Mouse (Mus musculus): ENCODE measurements around the gene Abtb1. TPM values are rescaled to one million over a fixed set of nuclear protein-coding genes. Genes with fewer than 3 reads are reported as not detected.

The Abtb1 gene
- polyA plus RNA-seq, 1 experiment from 2014 or later, result 19.3 TPM

- peaks cover 8% of the 10 kb centered on the region for H3K4me1 ChIP-seq (ENCODE audit: control insufficient read depth, insufficient read depth, low read length)
- H3K4me3 ChIP-seq (ENCODE audit: low read depth, low read length), result no peak overlapping the region
- no peak overlapping the region for H3K4me2 ChIP-seq (ENCODE audit: low read depth, severe bottlenecking)
- WGBS, result 46% methylated on average over 5 of the region's 7 CpGs
- H3K27ac ChIP-seq (replicated peaks; ENCODE audit: low read depth, low read length), result no peak overlapping the region
- H3K9me3 ChIP-seq (ENCODE audit: control insufficient read depth, low read length), result no peaks in the 10 kb centered on the region
- DNase-seq (ENCODE audit: low spot score), result no peak
- H3K36me3 ChIP-seq (ENCODE audit: control insufficient read depth, insufficient read depth, low read length), result no peaks in the 10 kb centered on the region
- ATAC-seq (ENCODE audit: insufficient number of reproducible peaks, low FRiP score, low TSS enrichment, low read depth), result no peak
- no peaks in the 10 kb centered on the region for H3K27me3 ChIP-seq (ENCODE audit: control insufficient read depth, insufficient read depth, low read length)
- H3K9ac ChIP-seq (ENCODE audit: low read length), result no peak overlapping the region
Measured at GRCm38 (mm10) chr6:88811396-88811795, 30.4 kb downstream of the Abtb1 start.

- Histone ChIP-seq H3K9me3 (ENCODE audit: control insufficient read depth, low read length) (no peaks in the 10 kb centered on the region), H3K27me3 (ENCODE audit: control insufficient read depth, insufficient read depth, low read length) (no peaks in the 10 kb centered on the region), H3K4me2 (ENCODE audit: low read depth, severe bottlenecking) (no peak overlapping the region), H3K36me3 (ENCODE audit: control insufficient read depth, insufficient read depth, low read length) (no peaks in the 10 kb centered on the region), H3K27ac (replicated peaks; ENCODE audit: low read depth, low read length) (no peak overlapping the region), H3K9ac (ENCODE audit: low read length) (no peak overlapping the region), H3K4me3 (ENCODE audit: low read depth, low read length) (no peak overlapping the region), H3K4me1 (ENCODE audit: control insufficient read depth, insufficient read depth, low read length) (peaks cover 8% of the 10 kb centered on the region)
- no peak for DNase-seq (ENCODE audit: low spot score)
- 36% methylated on average over 3 of the region's 3 CpGs for WGBS
- no peak for ATAC-seq (ENCODE audit: insufficient number of reproducible peaks, low FRiP score, low TSS enrichment, low read depth)
Measured at GRCm38 (mm10) chr6:88810291-88810690, 31.5 kb downstream of the Abtb1 start.

GRCm38 (mm10) chr6:88809091-88810037, 32.4 kb downstream of the Abtb1 start:
- no peak overlapping the region for H3K9ac ChIP-seq (ENCODE audit: low read length)
- H3K9me3 ChIP-seq (ENCODE audit: control insufficient read depth, low read length), result no peaks in the 10 kb centered on the region
- ATAC-seq (ENCODE audit: insufficient number of reproducible peaks, low FRiP score, low TSS enrichment, low read depth) (no peak), DNase-seq (ENCODE audit: low spot score) (no peak)
- 68% methylated on average over 23 of the region's 23 CpGs for WGBS
- H3K27ac ChIP-seq (replicated peaks; ENCODE audit: low read depth, low read length), result no peak overlapping the region
- peaks cover 8% of the 10 kb centered on the region for H3K4me1 ChIP-seq (ENCODE audit: control insufficient read depth, insufficient read depth, low read length)
- no peak overlapping the region for H3K4me3 ChIP-seq (ENCODE audit: low read depth, low read length)
- H3K27me3 ChIP-seq (ENCODE audit: control insufficient read depth, insufficient read depth, low read length), result no peaks in the 10 kb centered on the region
- no peaks in the 10 kb centered on the region for H3K36me3 ChIP-seq (ENCODE audit: control insufficient read depth, insufficient read depth, low read length)
- no peak overlapping the region for H3K4me2 ChIP-seq (ENCODE audit: low read depth, severe bottlenecking)

- H3K4me1 ChIP-seq (ENCODE audit: control insufficient read depth, insufficient read depth, low read length), result peaks cover 3% of the 10 kb centered on the region; the same call in 1 of the 2 replicates
- DNase-seq (ENCODE audit: low spot score) (no peak), ATAC-seq (ENCODE audit: insufficient number of reproducible peaks, low FRiP score, low TSS enrichment, low read depth) (no peak)
- no peak overlapping the region for H3K4me2 ChIP-seq (ENCODE audit: low read depth, severe bottlenecking)
- H3K4me3 ChIP-seq (ENCODE audit: low read depth, low read length), result no peak overlapping the region
- H3K27ac ChIP-seq (replicated peaks; ENCODE audit: low read depth, low read length), result no peak overlapping the region
- no peaks in the 10 kb centered on the region for H3K9me3 ChIP-seq (ENCODE audit: control insufficient read depth, low read length)
- 87% methylated on average over 17 of the region's 17 CpGs for WGBS
- no peaks in the 10 kb centered on the region for H3K27me3 ChIP-seq (ENCODE audit: control insufficient read depth, insufficient read depth, low read length)
- no peak overlapping the region for H3K9ac ChIP-seq (ENCODE audit: low read length)
- H3K36me3 ChIP-seq (ENCODE audit: control insufficient read depth, insufficient read depth, low read length), result no peaks in the 10 kb centered on the region
Measured at GRCm38 (mm10) chr6:88804966-88805577, 36.7 kb downstream of the Abtb1 start.

GRCm38 (mm10) chr6:88803957-88804695, 37.7 kb downstream of the Abtb1 start:
- Histone ChIP-seq H3K36me3 (ENCODE audit: control insufficient read depth, insufficient read depth, low read length) (no peaks in the 10 kb centered on the region), H3K9me3 (ENCODE audit: control insufficient read depth, low read length) (no peaks in the 10 kb centered on the region), H3K4me3 (ENCODE audit: low read depth, low read length) (no peak overlapping the region), H3K4me2 (ENCODE audit: low read depth, severe bottlenecking) (no peak overlapping the region), H3K4me1 (ENCODE audit: control insufficient read depth, insufficient read depth, low read length) (no peaks in the 10 kb centered on the region), H3K27ac (replicated peaks; ENCODE audit: low read depth, low read length) (no peak overlapping the region), H3K9ac (ENCODE audit: low read length) (no peak overlapping the region), H3K27me3 (ENCODE audit: control insufficient read depth, insufficient read depth, low read length) (no peaks in the 10 kb centered on the region)
- ATAC-seq (ENCODE audit: insufficient number of reproducible peaks, low FRiP score, low TSS enrichment, low read depth) (no peak), DNase-seq (ENCODE audit: low spot score) (no peak)
- 84% methylated on average over 4 of the region's 4 CpGs for WGBS

- no peak overlapping the region for H3K27ac ChIP-seq (replicated peaks; ENCODE audit: low read depth, low read length)
- H3K4me1 ChIP-seq (ENCODE audit: control insufficient read depth, insufficient read depth, low read length), result no peaks in the 10 kb centered on the region
- no peak overlapping the region for H3K9ac ChIP-seq (ENCODE audit: low read length)
- 89% methylated on average over 7 of the region's 7 CpGs for WGBS
- H3K36me3 ChIP-seq (ENCODE audit: control insufficient read depth, insufficient read depth, low read length), result no peaks in the 10 kb centered on the region
- H3K9me3 ChIP-seq (ENCODE audit: control insufficient read depth, low read length), result no peaks in the 10 kb centered on the region
- no peaks in the 10 kb centered on the region for H3K27me3 ChIP-seq (ENCODE audit: control insufficient read depth, insufficient read depth, low read length)
- H3K4me2 ChIP-seq (ENCODE audit: low read depth, severe bottlenecking), result no peak overlapping the region
- DNase-seq (ENCODE audit: low spot score), result no peak
- no peak overlapping the region for H3K4me3 ChIP-seq (ENCODE audit: low read depth, low read length)
- no peak for ATAC-seq (ENCODE audit: insufficient number of reproducible peaks, low FRiP score, low TSS enrichment, low read depth)
Measured at GRCm38 (mm10) chr6:88803051-88803450, 38.7 kb downstream of the Abtb1 start.

GRCm38 (mm10) chr6:88800735-88801134, 41.0 kb downstream of the Abtb1 start:
- 7% methylated on average over 3 of the region's 3 CpGs for WGBS
- DNase-seq (ENCODE audit: low spot score) (no peak), ATAC-seq (ENCODE audit: insufficient number of reproducible peaks, low FRiP score, low TSS enrichment, low read depth) (peak; percentile 46; the same call in 1 of the 2 replicates)
- Histone ChIP-seq H3K4me3 (ENCODE audit: low read depth, low read length) (no peak overlapping the region), H3K4me1 (ENCODE audit: control insufficient read depth, insufficient read depth, low read length) (no peaks in the 10 kb centered on the region), H3K9me3 (ENCODE audit: control insufficient read depth, low read length) (no peaks in the 10 kb centered on the region), H3K27me3 (ENCODE audit: control insufficient read depth, insufficient read depth, low read length) (no peaks in the 10 kb centered on the region), H3K36me3 (ENCODE audit: control insufficient read depth, insufficient read depth, low read length) (no peaks in the 10 kb centered on the region), H3K9ac (ENCODE audit: low read length) (no peak overlapping the region), H3K27ac (replicated peaks; ENCODE audit: low read depth, low read length) (no peak overlapping the region), H3K4me2 (ENCODE audit: low read depth, severe bottlenecking) (no peak overlapping the region)

GRCm38 (mm10) chr6:88800191-88800590, 41.6 kb downstream of the Abtb1 start:
- Histone ChIP-seq H3K4me1 (ENCODE audit: control insufficient read depth, insufficient read depth, low read length) (no peaks in the 10 kb centered on the region), H3K4me3 (ENCODE audit: low read depth, low read length) (no peak overlapping the region), H3K4me2 (ENCODE audit: low read depth, severe bottlenecking) (no peak overlapping the region), H3K9ac (ENCODE audit: low read length) (no peak overlapping the region), H3K27me3 (ENCODE audit: control insufficient read depth, insufficient read depth, low read length) (no peaks in the 10 kb centered on the region), H3K9me3 (ENCODE audit: control insufficient read depth, low read length) (no peaks in the 10 kb centered on the region), H3K36me3 (ENCODE audit: control insufficient read depth, insufficient read depth, low read length) (no peaks in the 10 kb centered on the region), H3K27ac (replicated peaks; ENCODE audit: low read depth, low read length) (no peak overlapping the region)
- DNase-seq (ENCODE audit: low spot score) (no peak), ATAC-seq (ENCODE audit: insufficient number of reproducible peaks, low FRiP score, low TSS enrichment, low read depth) (no peak)
- 83% methylated on average over 7 of the region's 7 CpGs for whole genome bisulfite sequencing

Measured in limb, embryonic 11.5 days (tissue).